Mouse (Mus musculus) hindbrain, embryonic 13.5 days (tissue): ENCODE data around the gene Cldn22. TPM values are rescaled to one million over a fixed set of nuclear protein-coding genes. Genes with fewer than 3 reads are reported as not detected.

Source experiments
- ATAC-seq: fragments of 200-750 bp; cut with Nextera tagmentation; 2 replicates; pipeline ENCODE4 v1.8.0; 2017; ENCODE audit warnings: moderate TSS enrichment; ENCODE audit not compliant: low FRiP score
- H3K27ac ChIP-seq: fragments of 300-500 bp; sonication (generic); 2 replicates; pipeline ENCODE4 v1.5.1; 2015; ENCODE audit warnings: inconsistent platforms, mild to moderate bottlenecking, moderate library complexity
- H3K27me3 ChIP-seq: fragments of 300-500 bp; sonication (generic); 2 replicates; pipeline ENCODE4 v1.6.1; 2015; ENCODE audit warnings: mild to moderate bottlenecking, inconsistent platforms
- H3K36me3 ChIP-seq: fragments of 300-500 bp; sonication (generic); 2 replicates; pipeline ENCODE4 v1.6.1; 2015; ENCODE audit warnings: mild to moderate bottlenecking, inconsistent platforms
- H3K4me1 ChIP-seq: fragments of 300-500 bp; sonication (generic); replicated peaks from 2 replicates; pipeline ENCODE4 v1.6.1; 2015; ENCODE audit warnings: inconsistent platforms
- H3K4me2 ChIP-seq: fragments of 300-500 bp; sonication (generic); 2 replicates; pipeline ENCODE4 v1.6.1; 2015; ENCODE audit warnings: inconsistent platforms, mild to moderate bottlenecking, moderate library complexity
- H3K4me3 ChIP-seq: fragments of 300-500 bp; sonication (generic); 2 replicates; pipeline ENCODE4 v1.5.1; 2015; ENCODE audit warnings: mild to moderate bottlenecking, inconsistent platforms
- H3K9ac ChIP-seq: fragments of 300-500 bp; sonication (generic); 2 replicates; pipeline ENCODE4 v1.6.1; 2015; ENCODE audit warnings: mild to moderate bottlenecking, inconsistent platforms
- H3K9me3 ChIP-seq: fragments of 300-500 bp; sonication (generic); 2 replicates; pipeline ENCODE4 v1.6.1; 2016; ENCODE audit warnings: inconsistent platforms
- WGBS: fragments of 180-500 bp; shearing (Covaris S2); methylation state at CpG from one replicate; pipeline ENCODE4 v1.1.7; 2015; 5-methylcytosine and 5-hydroxymethylcytosine counted together
- polyA plus RNA-seq: library from polyadenylated mRNA; unstranded; fragments of >200 nt; fragmentation: Nextera tagmentation; extraction: Ambion mirVana; gene quantifications from 2 replicates; pipeline ENCODE4 v1.2.1, GENCODE M21; 2015

Gene Cldn22
- polyA plus RNA-seq, 1 experiment from 2014 or later = not detected

GRCm38 (mm10) chr8:47874497-47875178 is 50.4 kb downstream of the Cldn22 start:
- no peak for ATAC-seq
- WGBS = 73% methylated on average over 13 of the region's 13 CpGs
- no peaks in the 10 kb centered on the region for H3K27me3 ChIP-seq
- no peaks in the 10 kb centered on the region for H3K4me1 ChIP-seq
- H3K27ac ChIP-seq = no peak overlapping the region
- H3K4me2 ChIP-seq = no peak overlapping the region
- H3K4me3 ChIP-seq = no peak overlapping the region
- H3K9ac ChIP-seq = no peak overlapping the region
- H3K36me3 ChIP-seq = no peaks in the 10 kb centered on the region
- H3K9me3 ChIP-seq = no peaks in the 10 kb centered on the region

Other genes with a start within 250 kb of the Cldn22 start
- gene Ing2, start 148.9 kb upstream of the Cldn22 start, polyA plus RNA-seq = 5.6 and 6.2 TPM in 2 replicates
- gene Cdkn2aip, start 110.5 kb upstream of the Cldn22 start, polyA plus RNA-seq = 41.0 and 41.4 TPM in 2 replicates
- not detected in 2 replicates for gene Cldn24, start 2.3 kb upstream of the Cldn22 start, polyA plus RNA-seq
- gene Wwc2, start 166.4 kb downstream of the Cldn22 start, polyA plus RNA-seq = 5.4 and 6.0 TPM in 2 replicates